Mouse (Mus musculus) adipose tissue, adult 10 weeks (tissue): Measurements from ENCODE around the gene Fam53b. TPM values are rescaled to one million over a fixed set of nuclear protein-coding genes. Genes with fewer than 3 reads are reported as not detected.

Experiments used
- polyA plus RNA-seq: library from polyadenylated mRNA; stranded (reverse); fragments of 350-450 nt; fragmentation: Illumina TruSeq; extraction: RNeasy Lipid Tissue Mini Kit (QIAGEN cat#74804); gene quantifications from one replicate; pipeline ENCODE4 v1.2.3, GENCODE M21; 2014; ENCODE audit warnings: low read depth, low replicate concordance

Fam53b gene
- 20.7 TPM for polyA plus RNA-seq

DNA sequence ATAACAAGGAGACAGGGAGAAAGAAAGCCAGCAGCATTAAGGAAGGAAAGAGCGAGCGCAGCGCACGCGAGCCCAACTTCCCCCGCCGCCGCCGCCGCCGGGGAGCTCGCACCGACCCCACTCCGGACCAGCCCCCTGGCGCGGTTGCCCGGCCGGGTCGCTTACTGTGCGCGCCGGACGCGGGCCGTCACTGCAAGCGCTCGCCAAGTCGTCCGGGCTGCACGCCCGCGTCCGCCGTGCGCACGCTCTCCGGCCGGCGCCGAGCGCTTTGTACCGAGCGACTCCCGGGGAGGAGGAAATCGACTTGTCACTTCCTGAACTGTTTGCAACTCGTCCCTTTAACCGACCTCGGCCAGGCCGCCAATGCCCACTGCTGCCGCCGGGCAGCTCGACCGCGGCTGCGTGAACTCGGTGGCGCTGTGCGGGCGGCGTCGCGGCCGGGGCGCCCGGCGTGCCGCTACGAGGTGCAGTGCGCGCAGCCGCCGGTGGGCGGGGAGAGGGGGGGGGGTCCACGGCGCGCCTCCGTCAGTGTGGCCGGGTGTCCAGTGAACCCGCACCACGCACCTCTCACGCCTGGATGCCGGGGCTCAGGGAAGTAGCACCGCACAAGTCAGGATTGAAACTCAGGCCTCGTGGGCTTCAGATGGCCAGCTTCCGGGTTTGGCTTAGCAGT lies at the start of gene Fam53b:
Fam53b (minus strand) TSS at position 471 of the 673 bp plus-strand sequence.

DNA sequence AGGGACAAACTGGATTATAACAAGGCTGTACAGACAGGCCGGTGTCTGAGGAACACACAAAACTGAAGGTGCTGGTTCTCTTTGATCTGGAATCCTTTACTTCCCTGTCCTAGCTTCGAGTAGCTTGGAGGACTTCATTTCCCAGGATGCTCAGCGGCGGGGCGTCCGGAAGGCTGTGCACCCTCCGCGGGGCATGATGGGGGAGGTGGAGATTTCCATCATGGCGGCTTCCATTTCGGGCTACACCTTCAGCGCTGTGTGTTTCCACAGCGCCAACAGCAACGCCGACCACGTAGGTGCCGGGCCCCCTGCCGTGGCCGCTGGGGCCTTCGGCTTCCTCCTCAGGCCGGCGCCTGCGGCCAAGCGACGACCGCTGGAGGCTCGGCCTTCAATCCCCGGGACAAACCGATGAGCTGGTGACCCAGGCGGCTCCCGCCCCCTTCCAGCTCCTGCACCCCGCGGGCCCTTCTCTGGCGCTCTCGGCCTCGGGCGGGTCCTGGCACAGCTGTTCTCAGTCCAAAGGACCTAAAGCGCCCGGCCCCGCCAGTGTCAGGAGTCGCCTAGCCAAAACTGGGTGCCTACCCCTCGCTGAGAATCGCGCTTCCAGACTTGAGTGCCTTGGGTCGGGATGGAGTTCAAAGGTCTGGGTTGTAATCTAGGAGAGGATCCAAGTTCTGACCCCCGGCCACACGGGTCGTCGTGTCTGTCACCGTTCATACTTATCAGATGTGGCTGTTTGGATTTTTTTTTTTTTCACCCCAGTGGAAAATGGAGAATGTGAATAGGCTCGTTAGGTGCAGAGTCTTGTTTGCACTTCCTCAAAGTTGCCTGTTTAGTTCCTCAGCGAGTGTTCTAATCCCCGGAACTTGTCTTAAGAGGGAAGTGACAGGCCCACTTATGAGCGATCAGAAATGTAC lies 45.6 kb upstream of the Fam53b start, which contains the start of gene Abraxas2:
Abraxas2 (plus strand) TSS at position 184 of the 917 bp plus-strand sequence.

DNA sequence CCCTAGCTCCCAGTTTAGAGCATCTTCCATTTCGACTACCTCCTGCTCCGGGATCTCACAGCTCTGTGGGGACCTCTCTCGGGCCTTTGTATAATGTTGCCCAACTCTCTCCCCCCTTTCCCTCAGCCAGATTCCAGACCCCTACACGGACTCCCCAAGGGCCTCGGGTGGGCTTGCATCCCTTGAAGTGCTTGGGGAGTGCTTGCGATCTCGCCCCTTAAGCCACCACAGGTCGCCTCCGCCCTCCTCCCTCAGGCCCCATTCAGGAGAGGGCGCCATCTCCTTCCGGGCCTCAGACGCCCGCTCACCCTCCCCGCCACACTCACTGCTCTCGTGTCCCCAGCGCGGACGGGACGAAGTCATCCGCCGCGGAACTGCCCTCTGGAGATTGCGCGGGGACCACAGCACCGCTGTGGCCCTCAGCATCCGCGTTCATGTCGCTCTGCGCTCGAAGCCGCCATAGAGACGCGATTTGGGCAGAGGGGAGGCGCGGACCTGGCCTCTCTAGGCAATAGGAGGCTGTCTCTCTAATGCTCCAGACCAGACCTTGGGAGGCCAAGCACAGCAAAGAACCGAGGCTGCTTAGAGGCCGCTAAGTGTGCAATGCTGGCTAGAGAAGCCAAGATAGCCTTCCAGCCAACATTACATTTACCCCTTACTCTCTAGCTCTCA lies 38.6 kb upstream of the Fam53b start, which contains the start of gene Eef1akmt2:
Eef1akmt2 (minus strand) TSS at position 501 of the 672 bp plus-strand sequence.

Other genes starting within 250 kb of the Fam53b start
- 177 TPM for gene Oat, start 237.5 kb downstream of the Fam53b start, polyA plus RNA-seq
- not detected for gene Nkx1-2, start 214.2 kb downstream of the Fam53b start, polyA plus RNA-seq
- 18.3 TPM for gene Lhpp, start 203.2 kb downstream of the Fam53b start, polyA plus RNA-seq
- 25.5 TPM for gene Eef1akmt2, start 38.8 kb upstream of the Fam53b start, polyA plus RNA-seq
- 20.7 TPM for gene Abraxas2, start 45.3 kb upstream of the Fam53b start, polyA plus RNA-seq
- gene Zranb1, start 117.3 kb upstream of the Fam53b start, polyA plus RNA-seq = 18.6 TPM